Mouse (Mus musculus) forebrain, embryonic 15.5 days (tissue): ENCODE data around the gene Gorab. TPM values are rescaled to one million over a fixed set of nuclear protein-coding genes. Genes with fewer than 3 reads are reported as not detected.

Source experiments
- ATAC-seq: fragments of 200-750 bp; cut with Nextera tagmentation; replicated peaks from 2 replicates; pipeline ENCODE4 v1.8.0; 2017; ENCODE audit warnings: mild to moderate bottlenecking, moderate TSS enrichment, moderate library complexity
- H3K27ac ChIP-seq: fragments of 300-500 bp; sonication (generic); replicated peaks from 2 replicates; pipeline ENCODE4 v1.5.1; 2015; ENCODE audit warnings: mild to moderate bottlenecking, inconsistent platforms
- H3K27me3 ChIP-seq: fragments of 300-500 bp; sonication (generic); 2 replicates; pipeline ENCODE4 v1.6.1; 2015; ENCODE audit warnings: inconsistent platforms
- H3K36me3 ChIP-seq: fragments of 300-500 bp; sonication (generic); 2 replicates; pipeline ENCODE4 v1.6.1; 2015; ENCODE audit warnings: mild to moderate bottlenecking, inconsistent platforms
- H3K4me1 ChIP-seq: fragments of 300-500 bp; sonication (generic); 2 replicates; pipeline ENCODE4 v1.6.1; 2015; ENCODE audit warnings: inconsistent platforms
- H3K4me2 ChIP-seq: fragments of 300-500 bp; sonication (generic); replicated peaks from 2 replicates; pipeline ENCODE4 v1.6.1; 2015; ENCODE audit warnings: mild to moderate bottlenecking, inconsistent platforms
- H3K4me3 ChIP-seq: fragments of 300-500 bp; sonication (generic); 2 replicates; pipeline ENCODE4 v1.5.1; 2015; ENCODE audit warnings: mild to moderate bottlenecking, inconsistent platforms
- H3K9ac ChIP-seq: fragments of 300-500 bp; sonication (generic); replicated peaks from 2 replicates; pipeline ENCODE4 v1.6.1; 2015; ENCODE audit warnings: mild to moderate bottlenecking, inconsistent platforms
- H3K9me3 ChIP-seq: fragments of 300-500 bp; sonication (generic); 2 replicates; pipeline ENCODE4 v1.6.1; 2016; ENCODE audit warnings: inconsistent platforms
- WGBS: fragments of 180-500 bp; shearing (Covaris S2); methylation state at CpG from one replicate; pipeline ENCODE4 v1.1.7; 2015; ENCODE audit warnings: mixed read lengths; 5-methylcytosine and 5-hydroxymethylcytosine counted together
- polyA plus RNA-seq: library from polyadenylated mRNA; unstranded; fragments of >200 nt; fragmentation: Nextera tagmentation; extraction: Ambion mirVana; gene quantifications from 2 replicates; pipeline ENCODE4 v1.2.1, GENCODE M21; 2015

Gene Gorab
- polyA plus RNA-seq, 1 experiment from 2014 or later: 27.1 TPM

DNA sequence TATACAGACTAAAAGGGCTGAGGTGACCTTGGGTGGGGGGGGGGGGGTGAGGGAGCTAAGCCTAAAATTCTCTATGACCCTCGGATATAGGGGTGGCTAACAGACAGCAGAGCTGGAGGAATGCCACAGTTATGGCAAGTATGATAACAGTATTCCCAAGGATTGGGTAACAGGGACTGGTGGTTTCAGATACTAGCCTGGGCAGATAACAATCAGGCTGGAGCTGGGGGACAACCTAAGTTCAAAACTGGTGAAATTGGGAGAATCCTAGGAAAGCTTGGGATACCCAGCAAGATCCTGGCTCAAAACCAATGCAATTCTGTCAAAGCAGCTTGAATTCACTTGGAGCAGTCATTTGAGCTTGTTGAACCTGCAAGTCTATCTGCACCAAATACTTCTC lies 22.9 kb downstream of the Gorab start:
- Histone ChIP-seq H3K4me2 (no peak overlapping the region), H3K9me3 (no peaks in the 10 kb centered on the region), H3K4me1 (no peaks in the 10 kb centered on the region), H3K27me3 (no peaks in the 10 kb centered on the region), H3K36me3 (peaks cover 12% of the 10 kb centered on the region), H3K4me3 (no peak overlapping the region), H3K27ac (no peak overlapping the region), H3K9ac (no peak overlapping the region)
- no peak for ATAC-seq
- 82% methylated on average over 1 of the region's 1 CpGs for WGBS

DNA sequence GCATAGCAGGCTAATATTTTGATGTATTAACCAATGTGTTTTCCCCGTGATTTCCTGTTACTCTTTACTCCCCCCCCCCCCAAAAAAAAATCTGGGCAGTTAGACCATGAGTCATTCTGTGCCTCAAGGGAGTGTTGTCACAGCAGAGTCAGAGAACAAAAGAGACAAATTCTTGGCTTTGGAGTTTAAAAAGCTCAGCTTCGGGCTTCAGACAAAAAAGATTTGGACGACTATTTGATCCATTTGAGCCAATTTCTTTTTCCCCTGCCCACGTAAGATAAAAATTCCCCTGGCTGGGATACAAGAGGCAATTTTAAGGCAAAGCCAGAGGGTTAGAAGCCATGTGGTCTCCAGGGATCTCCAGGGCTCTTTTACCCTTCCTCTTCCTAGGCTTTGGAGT lies 23.4 kb downstream of the Gorab start:
- no peak for ATAC-seq
- peaks cover 7% of the 10 kb centered on the region; the same call in 1 of the 2 replicates for H3K36me3 ChIP-seq
- no peaks in the 10 kb centered on the region for H3K4me1 ChIP-seq
- H3K9me3 ChIP-seq: no peaks in the 10 kb centered on the region
- WGBS: 9% methylated on average over 4 of the region's 4 CpGs
- no peak overlapping the region for H3K4me3 ChIP-seq
- H3K9ac ChIP-seq: no peak overlapping the region
- no peak overlapping the region for H3K4me2 ChIP-seq
- H3K27ac ChIP-seq: no peak overlapping the region
- H3K27me3 ChIP-seq: no peaks in the 10 kb centered on the region

DNA sequence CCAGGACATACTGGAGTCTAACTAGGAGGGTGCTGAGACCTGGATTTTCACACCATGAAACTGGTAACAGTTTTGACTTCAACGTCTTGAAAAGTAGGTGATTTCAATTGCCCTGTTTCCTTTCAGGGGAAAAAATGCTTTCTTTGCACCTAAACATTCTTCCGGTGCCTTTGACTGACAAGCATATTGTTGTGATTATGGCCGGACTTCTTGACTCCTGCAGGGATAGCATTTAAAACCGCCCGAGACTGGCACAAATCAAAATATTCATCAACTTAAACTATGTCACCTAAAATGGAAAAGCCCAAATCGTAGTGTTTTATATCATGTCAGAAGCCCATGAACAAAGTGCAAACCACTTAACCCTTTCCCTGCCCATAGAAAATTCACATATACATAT lies 25.5 kb downstream of the Gorab start:
- no peak for ATAC-seq
- no peaks in the 10 kb centered on the region for H3K9me3 ChIP-seq
- no peak overlapping the region for H3K4me2 ChIP-seq
- no peak overlapping the region for H3K27ac ChIP-seq
- 51% methylated on average over 6 of the region's 6 CpGs for WGBS
- no peak overlapping the region for H3K9ac ChIP-seq
- no peaks in the 10 kb centered on the region for H3K36me3 ChIP-seq
- H3K27me3 ChIP-seq: no peaks in the 10 kb centered on the region
- no peak overlapping the region for H3K4me3 ChIP-seq
- no peaks in the 10 kb centered on the region for H3K4me1 ChIP-seq

DNA sequence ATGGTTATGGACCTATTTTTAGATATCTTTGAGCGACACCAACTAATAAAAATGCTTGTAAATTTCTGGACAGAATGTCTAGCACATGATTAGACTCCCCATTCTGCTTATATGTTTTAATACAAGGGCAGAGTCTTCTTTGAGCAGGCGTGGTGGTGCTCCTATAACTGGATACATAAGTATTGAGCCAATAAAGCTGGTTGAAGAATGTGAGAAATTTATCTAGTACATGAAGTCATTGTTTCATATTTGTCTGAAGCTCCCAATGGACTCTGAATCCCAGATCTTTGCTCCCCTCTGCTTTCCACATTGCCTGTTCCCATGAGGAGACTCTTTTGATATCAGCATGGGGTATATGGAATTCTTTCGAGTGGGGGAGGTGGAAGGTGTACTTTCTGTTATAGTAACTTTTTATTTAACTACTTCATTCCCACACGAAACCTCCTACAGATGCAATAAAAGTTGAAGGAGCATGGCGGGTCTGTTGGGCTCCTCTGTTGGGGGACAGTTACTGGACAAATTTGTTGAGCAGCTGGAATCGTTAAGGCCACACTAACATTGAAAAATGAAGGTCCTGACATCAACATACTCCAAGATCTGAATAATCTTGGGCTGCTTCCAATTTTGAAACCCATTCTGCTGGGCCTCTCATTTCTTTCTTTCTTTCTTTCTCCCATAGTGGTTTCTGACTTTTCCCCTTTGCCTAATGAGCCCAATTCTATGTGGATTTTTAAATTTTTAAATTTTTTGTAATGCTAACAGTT lies 26.5 kb downstream of the Gorab start:
- WGBS: 83% methylated on average over 6 of the region's 6 CpGs
- H3K27me3 ChIP-seq: no peaks in the 10 kb centered on the region
- H3K9me3 ChIP-seq: no peaks in the 10 kb centered on the region
- no peak overlapping the region for H3K9ac ChIP-seq
- H3K4me3 ChIP-seq: no peak overlapping the region
- H3K27ac ChIP-seq: no peak overlapping the region
- no peak for ATAC-seq
- no peak overlapping the region for H3K4me2 ChIP-seq
- H3K36me3 ChIP-seq: no peaks in the 10 kb centered on the region
- H3K4me1 ChIP-seq: no peaks in the 10 kb centered on the region

DNA sequence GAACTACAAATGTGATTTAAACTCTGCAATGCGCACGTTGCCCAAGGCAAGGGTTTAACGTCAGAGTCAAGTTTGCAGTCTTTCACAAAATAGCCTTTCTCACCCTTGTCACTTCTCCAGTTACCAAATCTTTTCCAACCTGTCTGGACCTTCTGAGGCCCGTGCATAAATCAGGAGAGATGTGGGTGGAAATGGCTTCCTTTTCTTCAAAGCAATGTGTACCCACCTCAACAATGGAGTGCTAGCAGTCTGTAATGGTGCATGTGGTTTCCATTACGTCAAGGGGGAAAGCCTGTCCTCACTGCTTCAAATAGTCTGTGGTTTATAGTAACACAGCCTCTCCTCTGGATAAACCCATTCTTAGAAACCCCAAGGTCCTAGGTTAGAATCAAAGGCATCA lies 29.0 kb downstream of the Gorab start:
- Histone ChIP-seq H3K27ac (no peak overlapping the region), H3K4me1 (no peaks in the 10 kb centered on the region), H3K36me3 (no peaks in the 10 kb centered on the region), H3K9me3 (no peaks in the 10 kb centered on the region), H3K27me3 (no peaks in the 10 kb centered on the region), H3K9ac (no peak overlapping the region), H3K4me2 (no peak overlapping the region), H3K4me3 (no peak overlapping the region)
- ATAC-seq: no peak
- 77% methylated on average over 5 of the region's 5 CpGs for WGBS

DNA sequence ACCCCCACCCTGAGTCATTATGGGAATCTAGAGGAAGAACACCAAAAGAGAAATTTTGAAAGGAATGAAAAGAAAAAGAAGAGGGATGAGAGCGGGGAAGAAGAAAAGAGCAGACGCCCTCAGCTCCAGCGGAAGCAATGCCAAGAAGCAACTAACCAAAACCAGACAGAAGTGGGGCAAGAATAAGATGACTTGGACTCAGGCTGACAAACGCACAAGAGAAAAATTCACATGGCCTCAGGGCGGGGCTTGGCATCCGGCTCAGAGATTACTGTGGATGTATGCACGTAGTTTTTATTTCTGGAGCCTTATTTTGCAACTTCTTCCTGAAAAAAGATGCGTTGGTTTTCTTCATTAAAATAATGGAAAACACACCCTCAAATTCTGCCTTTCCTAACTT lies 41.3 kb downstream of the Gorab start:
- H3K36me3 ChIP-seq: no peaks in the 10 kb centered on the region
- H3K9me3 ChIP-seq: no peaks in the 10 kb centered on the region
- WGBS: 62% methylated on average over 8 of the region's 8 CpGs
- no peak overlapping the region for H3K4me3 ChIP-seq
- H3K4me1 ChIP-seq: no peaks in the 10 kb centered on the region
- no peak for ATAC-seq
- H3K27ac ChIP-seq: no peak overlapping the region
- no peaks in the 10 kb centered on the region for H3K27me3 ChIP-seq
- no peak overlapping the region for H3K9ac ChIP-seq
- no peak overlapping the region for H3K4me2 ChIP-seq

DNA sequence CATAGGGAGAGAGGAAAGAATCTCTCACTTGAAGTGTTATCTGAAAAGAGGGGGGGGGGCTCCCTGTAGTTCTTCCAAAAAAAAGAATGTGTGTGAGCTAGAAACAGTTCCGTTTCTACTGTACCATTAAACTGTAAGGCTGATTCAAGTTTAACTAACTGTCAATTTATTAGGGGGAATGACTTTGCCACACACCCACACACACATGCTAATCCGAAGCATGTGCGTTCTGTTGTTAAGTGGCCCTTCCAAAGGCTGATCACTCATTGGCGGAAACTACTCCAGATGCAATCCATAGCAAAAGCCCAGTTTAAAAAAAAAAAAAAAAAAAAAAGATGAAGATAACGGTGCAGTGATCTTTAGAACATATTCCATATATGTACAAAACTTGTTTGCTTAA lies 42.1 kb downstream of the Gorab start:
- no peaks in the 10 kb centered on the region for H3K4me1 ChIP-seq
- no peak for ATAC-seq
- no peak overlapping the region for H3K4me3 ChIP-seq
- 80% methylated on average over 5 of the region's 5 CpGs for WGBS
- no peak overlapping the region for H3K9ac ChIP-seq
- H3K4me2 ChIP-seq: no peak overlapping the region
- H3K36me3 ChIP-seq: no peaks in the 10 kb centered on the region
- H3K27ac ChIP-seq: no peak overlapping the region
- no peaks in the 10 kb centered on the region for H3K9me3 ChIP-seq
- H3K27me3 ChIP-seq: no peaks in the 10 kb centered on the region

DNA sequence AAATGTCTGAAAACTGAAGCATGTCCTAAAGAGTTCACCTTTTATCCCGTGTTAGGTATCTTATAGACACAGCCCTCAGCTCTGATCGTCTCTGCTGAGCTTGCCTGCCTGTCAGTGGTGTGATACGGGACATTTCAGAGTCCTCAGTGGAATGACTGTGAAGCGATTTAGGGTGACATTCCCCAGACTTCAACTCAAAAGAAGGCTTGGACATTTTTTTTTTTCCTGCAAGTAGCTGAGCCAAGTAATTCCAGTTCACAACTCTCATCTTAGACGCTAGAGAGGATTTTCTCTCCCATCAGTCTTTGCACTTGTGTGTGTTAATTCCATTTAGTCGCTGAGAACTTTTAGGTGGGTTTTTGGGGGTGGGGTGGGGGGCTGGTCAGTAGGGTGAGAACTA lies 42.7 kb downstream of the Gorab start:
- Histone ChIP-seq H3K27ac (no peak overlapping the region), H3K9ac (no peak overlapping the region), H3K9me3 (no peaks in the 10 kb centered on the region), H3K4me2 (no peak overlapping the region), H3K4me3 (no peak overlapping the region), H3K27me3 (no peaks in the 10 kb centered on the region), H3K36me3 (no peaks in the 10 kb centered on the region), H3K4me1 (peaks cover 4% of the 10 kb centered on the region)
- 65% methylated on average over 6 of the region's 6 CpGs for WGBS
- no peak for ATAC-seq

DNA sequence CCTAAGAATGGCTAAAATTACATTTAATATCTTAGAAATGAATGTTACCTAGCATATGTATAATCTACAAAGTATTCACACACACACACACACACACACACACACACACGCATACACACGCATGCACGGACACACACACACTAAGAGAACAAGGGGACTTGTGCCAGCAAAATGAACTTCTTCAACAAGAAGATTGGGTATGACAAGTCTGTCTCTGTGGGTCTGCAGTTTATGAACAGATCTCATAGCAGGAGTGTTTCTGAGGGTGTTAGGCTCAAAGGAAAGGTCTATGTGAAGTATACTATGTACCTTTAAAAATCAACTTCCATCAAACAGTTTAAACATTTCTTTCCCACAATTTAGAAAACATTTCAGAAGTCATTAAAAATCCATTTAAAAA lies 43.9 kb downstream of the Gorab start:
- Histone ChIP-seq H3K9ac (no peak overlapping the region), H3K4me2 (no peak overlapping the region), H3K27ac (no peak overlapping the region), H3K4me1 (peaks cover 7% of the 10 kb centered on the region), H3K4me3 (no peak overlapping the region), H3K27me3 (no peaks in the 10 kb centered on the region), H3K9me3 (no peaks in the 10 kb centered on the region), H3K36me3 (no peaks in the 10 kb centered on the region)
- no peak for ATAC-seq
- WGBS: 93% methylated on average over 3 of the region's 3 CpGs

DNA sequence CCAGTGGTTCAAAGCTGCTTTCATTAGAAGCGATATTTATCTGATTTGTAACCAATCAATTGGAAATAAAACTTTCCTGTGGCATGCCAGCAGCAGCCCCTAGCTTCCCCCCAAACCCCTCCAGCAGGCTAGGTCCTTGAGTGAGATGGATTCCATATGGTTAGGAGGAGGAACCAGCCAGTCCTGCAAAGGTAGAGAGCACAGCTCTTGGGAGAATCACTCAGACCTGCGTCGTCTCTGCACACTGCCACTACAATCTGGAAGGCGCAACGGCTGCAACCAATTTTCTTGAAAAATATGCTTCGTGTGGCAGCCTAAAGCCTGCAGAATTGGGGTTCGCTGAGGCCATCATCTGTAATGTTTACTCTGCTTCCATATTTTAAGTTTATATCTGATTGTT lies 45.3 kb downstream of the Gorab start:
- peaks cover 7% of the 10 kb centered on the region for H3K4me1 ChIP-seq
- H3K27me3 ChIP-seq: no peaks in the 10 kb centered on the region
- H3K9me3 ChIP-seq: no peaks in the 10 kb centered on the region
- 73% methylated on average over 7 of the region's 7 CpGs for WGBS
- H3K9ac ChIP-seq: no peak overlapping the region
- H3K36me3 ChIP-seq: no peaks in the 10 kb centered on the region
- H3K4me3 ChIP-seq: no peak overlapping the region
- H3K4me2 ChIP-seq: no peak overlapping the region
- ATAC-seq: no peak
- H3K27ac ChIP-seq: no peak overlapping the region

DNA sequence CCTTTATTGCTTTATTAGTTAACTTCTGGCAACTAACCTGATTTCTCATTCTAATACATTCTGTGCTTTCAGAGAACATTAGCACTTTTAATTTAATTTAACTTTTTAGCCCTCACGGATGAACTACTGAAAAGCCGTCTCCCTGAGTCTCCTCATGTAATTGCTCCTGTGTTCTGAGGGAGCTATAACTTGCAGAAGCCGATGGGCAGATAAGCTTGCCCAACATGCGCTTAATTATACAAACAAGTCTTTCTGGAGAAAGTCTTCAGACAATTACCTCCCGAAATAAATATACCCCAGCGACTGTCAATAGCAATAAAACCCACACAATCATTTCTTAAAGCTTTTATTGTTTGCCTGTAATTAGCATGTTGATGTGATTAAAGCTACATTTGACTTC lies 45.7 kb downstream of the Gorab start:
- Histone ChIP-seq H3K36me3 (no peaks in the 10 kb centered on the region), H3K9ac (no peak overlapping the region), H3K27me3 (no peaks in the 10 kb centered on the region), H3K9me3 (no peaks in the 10 kb centered on the region), H3K27ac (no peak overlapping the region), H3K4me2 (no peak overlapping the region), H3K4me1 (peaks cover 7% of the 10 kb centered on the region), H3K4me3 (no peak overlapping the region)
- 49% methylated on average over 6 of the region's 6 CpGs for WGBS
- no peak for ATAC-seq

DNA sequence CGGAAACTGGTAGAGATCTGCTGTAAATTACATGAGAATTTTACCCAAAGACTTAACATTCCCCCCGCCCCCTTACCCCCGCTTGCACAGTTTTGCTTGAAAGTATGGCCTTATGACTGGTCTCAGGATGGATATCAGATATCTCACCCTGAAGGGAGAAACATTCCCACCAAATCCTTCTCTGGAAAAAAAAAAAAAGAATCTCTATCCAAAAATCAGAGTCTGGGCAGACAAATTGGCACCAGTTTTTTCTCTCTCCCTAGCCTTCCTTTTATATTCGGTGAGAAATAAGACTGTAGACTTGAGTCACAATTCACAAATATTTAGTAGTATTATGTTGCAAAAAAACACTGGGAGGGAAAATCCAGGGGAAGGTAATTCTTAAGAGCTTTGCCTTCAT lies 47.3 kb downstream of the Gorab start:
- H3K27me3 ChIP-seq: no peaks in the 10 kb centered on the region
- H3K9me3 ChIP-seq: no peaks in the 10 kb centered on the region
- H3K9ac ChIP-seq: no peak overlapping the region
- H3K4me3 ChIP-seq: no peak overlapping the region
- 65% methylated on average over 4 of the region's 4 CpGs for WGBS
- ATAC-seq: no peak
- H3K27ac ChIP-seq: no peak overlapping the region
- H3K36me3 ChIP-seq: no peaks in the 10 kb centered on the region
- peaks cover 7% of the 10 kb centered on the region for H3K4me1 ChIP-seq
- no peak overlapping the region for H3K4me2 ChIP-seq

DNA sequence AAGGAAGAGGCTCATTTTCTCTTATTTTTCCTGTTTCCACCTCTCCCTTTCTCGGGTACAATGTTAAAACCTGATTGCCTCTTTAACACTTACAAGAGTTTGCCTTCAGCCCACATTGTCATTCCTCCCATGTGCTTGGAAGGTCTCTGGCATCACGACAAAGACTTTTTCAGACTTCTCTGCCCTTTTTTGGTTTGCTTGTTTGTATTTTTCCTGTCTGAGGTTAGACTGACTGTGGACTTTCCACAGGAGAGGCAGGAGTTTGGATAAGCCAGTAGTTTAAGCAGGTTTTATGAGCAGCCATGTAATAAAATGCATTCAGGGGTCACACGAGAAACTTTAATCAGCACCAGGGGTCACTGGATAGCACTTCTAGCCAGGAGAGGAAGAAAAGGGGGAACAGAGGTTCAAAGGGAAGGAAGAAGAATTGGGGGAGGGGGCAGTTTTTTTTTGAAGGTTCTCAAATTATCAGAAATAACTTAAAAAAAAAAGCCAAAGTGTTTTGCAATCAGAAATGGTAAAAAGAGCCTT lies 47.8 kb downstream of the Gorab start:
- Histone ChIP-seq H3K4me1 (peaks cover 7% of the 10 kb centered on the region), H3K9me3 (no peaks in the 10 kb centered on the region), H3K36me3 (no peaks in the 10 kb centered on the region), H3K4me3 (no peak overlapping the region), H3K9ac (no peak overlapping the region), H3K27ac (no peak overlapping the region), H3K27me3 (no peaks in the 10 kb centered on the region), H3K4me2 (no peak overlapping the region)
- 45% methylated on average over 3 of the region's 3 CpGs for WGBS
- ATAC-seq: no peak
